Mouse (Mus musculus) C2C12 (cell line): Measurements from ENCODE around the gene Gm49510.

Experiments
- CTCF ChIP-seq: IDR thresholded peaks from one replicate; pipeline ENCODE4 v1.5.1; 2011; ENCODE audit not compliant: control insufficient read depth, insufficient read depth, insufficient read length
- FOSL1 ChIP-seq: IDR thresholded peaks from one replicate; pipeline ENCODE4 v1.8.0; 2011; ENCODE audit warnings: mild to moderate bottlenecking, low read length; ENCODE audit not compliant: poor library complexity, insufficient read depth, severe bottlenecking
- MAX ChIP-seq: IDR thresholded peaks from one replicate; pipeline ENCODE4 v1.6.1; 2011; ENCODE audit warnings: mild to moderate bottlenecking, control low read depth

DNA sequence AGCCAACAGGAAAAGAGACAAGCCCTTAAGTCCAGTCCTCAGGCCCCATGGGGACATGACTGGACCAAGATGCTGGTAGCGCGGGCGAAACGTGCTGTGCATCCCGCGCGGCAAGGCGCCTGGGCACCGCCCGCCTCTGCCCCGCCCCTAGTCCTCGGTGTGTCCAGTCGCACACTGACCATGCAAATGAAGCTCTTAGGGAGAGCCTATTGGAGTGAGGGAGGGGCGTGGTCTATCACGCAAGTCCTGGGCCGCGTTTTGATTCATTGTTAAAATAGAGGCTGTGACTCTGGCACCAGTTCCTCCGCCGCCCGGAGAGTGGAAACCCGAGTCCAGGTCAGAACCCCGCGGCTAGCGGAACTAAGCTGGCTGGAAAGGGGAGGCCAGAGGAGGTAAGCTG is 48.2 kb downstream of the Gm49510 start, which contains the start of gene Triobp:
- no peak for TF ChIP-seq CTCF
- TF ChIP-seq MAX = no peak
- TF ChIP-seq FOSL1 = no peak
